Mouse (Mus musculus) midbrain, postnatal 0 days (tissue): ENCODE data around the gene Atad5. TPM values are rescaled to one million over a fixed set of nuclear protein-coding genes. Genes with fewer than 3 reads are reported as not detected.

Experiments used
- ATAC-seq: fragments of 200-750 bp; cut with Nextera tagmentation; 2 replicates; pipeline ENCODE4 v1.8.0; 2017; ENCODE audit warnings: moderate number of reproducible peaks, mild to moderate bottlenecking, moderate TSS enrichment, moderate library complexity; ENCODE audit not compliant: low FRiP score
- DNase-seq: peaks from one replicate; pipeline ENCODE4 v3.0.0-alpha.2; 2015; ENCODE audit warnings: low spot score
- H3K27ac ChIP-seq: fragments of 300-500 bp; sonication (generic); 2 replicates; pipeline ENCODE4 v1.5.1; 2014; ENCODE audit warnings: low read depth, mild to moderate bottlenecking, low read length, mixed read lengths
- H3K27me3 ChIP-seq: fragments of 300-500 bp; sonication (generic); 2 replicates; pipeline ENCODE4 v1.6.1; 2014; ENCODE audit warnings: low read length, control low read depth, mixed read lengths; ENCODE audit not compliant: insufficient read depth
- H3K36me3 ChIP-seq: fragments of 300-500 bp; sonication (generic); 2 replicates; pipeline ENCODE4 v1.6.1; 2014; ENCODE audit warnings: low read length, control low read depth, mixed read lengths; ENCODE audit not compliant: insufficient read depth
- H3K4me1 ChIP-seq: fragments of 300-500 bp; sonication (generic); 2 replicates; pipeline ENCODE4 v1.6.1; 2014; ENCODE audit warnings: mild to moderate bottlenecking, control low read depth, antibody characterized with exemption, low read length, mixed read lengths; ENCODE audit not compliant: insufficient read depth
- H3K4me2 ChIP-seq: fragments of 300-500 bp; sonication (generic); 2 replicates; pipeline ENCODE4 v1.6.1; 2014; ENCODE audit warnings: low read depth, mild to moderate bottlenecking, low read length, mixed read lengths; ENCODE audit not compliant: poor library complexity, severe bottlenecking
- H3K4me3 ChIP-seq: fragments of 300-500 bp; sonication (generic); 2 replicates; pipeline ENCODE4 v1.5.1; 2014; ENCODE audit warnings: low read depth, mild to moderate bottlenecking, low read length, moderate library complexity
- H3K9ac ChIP-seq: fragments of 300-500 bp; sonication (generic); replicated peaks from 2 replicates; pipeline ENCODE4 v1.6.1; 2014; ENCODE audit warnings: mild to moderate bottlenecking, low read length, moderate library complexity, mixed read lengths; ENCODE audit not compliant: poor library complexity, severe bottlenecking
- H3K9me3 ChIP-seq: fragments of 300-500 bp; sonication (generic); 2 replicates; pipeline ENCODE4 v1.6.1; 2016; ENCODE audit warnings: low read length, control low read depth
- CTCF ChIP-seq: IDR thresholded peaks from 2 replicates; pipeline ENCODE4 v1.5.1; 2016; ENCODE audit warnings: antibody characterized with exemption, mild to moderate bottlenecking
- WGBS: fragments of 180-500 bp; shearing (Covaris S2); extraction: QIAGEN DNeasy Blood & Tissue Kit; methylation state at CpG from one replicate; pipeline ENCODE4 v1.1.7; 2014; 5-methylcytosine and 5-hydroxymethylcytosine counted together
- polyA plus RNA-seq: library from polyadenylated mRNA; unstranded; fragments of >200 nt; fragmentation: Nextera tagmentation; extraction: Ambion mirVana; gene quantifications from 2 replicates; pipeline ENCODE4 v1.2.1, GENCODE M21; 2015
- total RNA-seq: library from RNA; depleted of rRNA; stranded (reverse); fragments of >200 nt; gene quantifications from 2 replicates; pipeline ENCODE4 v1.2.3, GENCODE M21; 2014

The Atad5 gene
- total and polyA plus RNA-seq, 2 experiments from 2014 or later, result 3.3 to 5.6 TPM

DNA sequence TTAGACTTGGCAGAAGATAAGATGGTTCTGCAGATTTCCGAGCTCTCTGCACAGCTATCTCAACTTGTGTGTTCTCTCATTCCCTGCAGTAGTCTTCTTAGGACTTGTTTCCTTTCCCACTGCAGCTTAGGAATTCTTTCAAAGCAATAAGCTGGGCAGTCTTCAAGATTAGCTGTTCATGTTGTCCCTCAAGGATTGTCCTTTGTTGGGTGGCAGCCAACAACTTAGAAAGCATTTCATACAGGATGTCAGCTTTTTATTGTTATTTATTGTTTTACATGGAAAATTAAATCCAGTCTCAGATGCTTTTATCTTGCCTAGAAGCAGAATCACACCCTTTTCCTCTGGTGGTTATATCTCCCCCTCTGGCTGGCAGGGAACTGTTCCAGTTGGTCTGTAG, 27.2 kb downstream of the Atad5 start:
- Histone ChIP-seq H3K4me3 (no peak overlapping the region), H3K4me2 (no peak overlapping the region), H3K36me3 (peaks cover 7% of the 10 kb centered on the region; the same call in 1 of the 2 replicates), H3K9ac (no peak overlapping the region), H3K4me1 (no peaks in the 10 kb centered on the region), H3K27me3 (no peaks in the 10 kb centered on the region), H3K27ac (no peak overlapping the region), H3K9me3 (no peaks in the 10 kb centered on the region)
- DNase-seq, result no peak
- no peak for ATAC-seq
- 73% methylated on average over 1 of the region's 1 CpGs for WGBS
- no peak for TF ChIP-seq CTCF

DNA sequence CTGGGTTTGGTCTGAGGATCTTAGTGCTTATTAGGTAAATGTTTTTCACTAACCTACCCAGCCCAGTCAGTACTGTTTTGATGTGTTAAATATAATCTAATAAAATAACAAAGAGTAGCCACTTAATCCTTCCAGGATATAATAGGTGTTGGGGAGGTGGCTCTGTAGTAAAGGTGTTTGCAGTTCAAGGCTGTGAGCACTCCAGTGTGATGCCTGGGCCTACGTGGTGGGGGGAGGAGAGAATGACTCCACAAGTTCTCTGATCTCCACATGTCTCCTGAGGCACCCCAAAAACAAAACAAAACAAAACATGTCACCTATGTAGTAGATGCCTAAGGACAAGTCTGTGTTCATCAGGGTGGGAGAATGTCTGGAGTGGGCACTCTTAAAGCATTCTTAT, 42.9 kb downstream of the Atad5 start:
- 73% methylated on average over 1 of the region's 1 CpGs for WGBS
- Histone ChIP-seq H3K4me3 (no peak overlapping the region), H3K4me2 (no peak overlapping the region), H3K27ac (no peak overlapping the region), H3K27me3 (no peaks in the 10 kb centered on the region), H3K9ac (no peak overlapping the region), H3K4me1 (no peaks in the 10 kb centered on the region), H3K9me3 (no peaks in the 10 kb centered on the region), H3K36me3 (peaks cover 16% of the 10 kb centered on the region; the same call in 1 of the 2 replicates)
- no peak for DNase-seq
- TF ChIP-seq CTCF, result no peak
- ATAC-seq, result no peak

DNA sequence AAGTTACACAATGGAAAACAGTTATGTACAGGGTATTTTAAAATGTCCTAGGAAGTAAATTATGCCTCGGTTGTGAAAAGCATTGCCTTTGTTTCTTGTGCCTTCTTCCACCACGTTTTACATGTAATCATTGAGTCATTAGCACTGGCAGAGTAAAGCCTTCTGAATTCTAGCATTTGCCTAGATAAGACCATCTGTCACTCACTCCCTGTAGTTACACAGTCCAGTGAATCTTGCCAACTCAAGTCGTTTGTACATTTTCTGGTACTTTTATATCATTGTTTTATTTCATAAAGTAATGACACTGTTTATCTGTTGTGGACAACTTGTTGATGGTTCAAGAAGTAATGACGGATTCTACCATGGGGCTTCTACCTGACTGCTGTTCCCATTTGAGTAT, 45.5 kb downstream of the Atad5 start:
- H3K36me3 ChIP-seq, result peaks cover 16% of the 10 kb centered on the region; the same call in 1 of the 2 replicates
- H3K4me2 ChIP-seq, result no peak overlapping the region
- H3K4me3 ChIP-seq, result no peak overlapping the region
- ATAC-seq (no peak), DNase-seq (no peak)
- H3K9me3 ChIP-seq, result no peaks in the 10 kb centered on the region
- 80% methylated on average over 4 of the region's 4 CpGs for WGBS
- no peak for TF ChIP-seq CTCF
- no peaks in the 10 kb centered on the region for H3K27me3 ChIP-seq
- no peak overlapping the region for H3K9ac ChIP-seq
- H3K4me1 ChIP-seq, result no peaks in the 10 kb centered on the region
- no peak overlapping the region for H3K27ac ChIP-seq

DNA sequence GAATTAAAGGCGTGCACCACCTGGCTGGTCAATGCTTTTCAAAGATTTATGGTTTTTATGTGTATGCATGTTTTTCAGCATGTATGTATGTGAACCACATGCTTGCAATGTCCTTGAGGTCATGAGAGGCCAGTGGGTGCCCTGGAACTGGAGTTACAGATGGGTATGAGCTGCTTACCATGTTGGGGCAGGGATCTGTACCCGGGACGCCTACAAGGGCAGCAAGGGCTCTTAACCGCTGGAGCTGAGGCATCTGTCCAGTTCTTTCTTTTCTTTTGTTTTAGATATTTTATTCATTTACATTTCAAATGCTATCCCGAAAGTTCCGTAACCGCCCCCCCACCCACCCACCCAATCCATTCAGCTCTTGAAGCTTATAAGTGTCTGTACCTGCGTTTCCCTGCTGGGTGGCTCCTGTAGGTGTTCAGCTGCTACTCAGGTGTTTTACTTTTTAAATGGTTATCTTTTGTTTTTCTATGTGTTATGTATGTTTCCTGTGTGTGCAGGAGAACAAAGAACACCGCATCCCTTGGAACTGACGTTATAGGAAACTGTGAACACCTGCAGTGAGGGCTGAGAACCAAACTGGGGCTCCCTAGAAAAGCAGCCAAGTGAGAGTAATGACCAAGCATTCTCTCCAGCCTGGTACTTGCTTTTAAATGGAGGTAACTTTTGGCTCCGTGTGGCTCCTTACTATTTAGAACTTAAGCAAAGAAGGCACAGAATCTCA, 46.9 kb downstream of the Atad5 start:
- WGBS, result 90% methylated on average over 11 of the region's 11 CpGs
- TF ChIP-seq CTCF, result no peak
- Histone ChIP-seq H3K9me3 (no peaks in the 10 kb centered on the region), H3K27me3 (no peaks in the 10 kb centered on the region), H3K4me1 (0 out of 2 replicates have a peak, but pooled peaks cover 3% of the 10 kb centered on the region), H3K36me3 (peaks cover 19% of the 10 kb centered on the region), H3K27ac (no peak overlapping the region), H3K9ac (no peak overlapping the region), H3K4me3 (no peak overlapping the region), H3K4me2 (no peak overlapping the region)
- no peak for ATAC-seq
- DNase-seq, result no peak

DNA sequence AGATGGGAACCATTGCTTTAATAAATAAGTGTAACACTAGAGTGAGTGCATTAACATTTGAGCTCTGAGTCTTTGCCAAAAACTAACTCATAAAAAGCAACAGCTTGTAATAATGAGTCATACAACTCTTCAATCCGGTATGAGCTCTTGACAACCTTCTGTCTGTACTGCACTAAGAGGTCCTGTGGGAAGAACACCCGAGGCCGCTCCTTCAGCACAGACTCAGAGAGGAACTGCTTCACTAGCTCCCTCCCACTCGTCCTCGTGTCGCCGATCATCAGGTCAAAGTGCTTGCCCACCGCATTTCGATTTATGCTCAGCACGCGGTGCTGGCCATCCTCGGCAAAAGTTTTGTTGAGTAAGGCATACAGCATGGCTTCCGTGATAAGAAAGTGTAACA, 47.6 kb downstream of the Atad5 start:
- WGBS, result 91% methylated on average over 13 of the region's 13 CpGs

GRCm38 (mm10) chr11:80137773-80138172, 48.6 kb downstream of the Atad5 start:
- DNase-seq, result no peak
- Histone ChIP-seq H3K27ac (no peak overlapping the region), H3K27me3 (no peaks in the 10 kb centered on the region), H3K9me3 (no peaks in the 10 kb centered on the region), H3K4me1 (0 out of 2 replicates have a peak, but pooled peaks cover 3% of the 10 kb centered on the region), H3K4me3 (no peak overlapping the region), H3K36me3 (peaks cover 11% of the 10 kb centered on the region), H3K9ac (no peak overlapping the region), H3K4me2 (no peak overlapping the region)
- WGBS, result 93% methylated on average over 5 of the region's 5 CpGs
- no peak for ATAC-seq
- no peak for TF ChIP-seq CTCF

More for the DNA sequence above, 47.6 kb downstream of the Atad5 start:
- Histone ChIP-seq H3K9ac (no peak overlapping the region), H3K27ac (no peak overlapping the region), H3K4me2 (no peak overlapping the region), H3K4me3 (no peak overlapping the region), H3K36me3 (peaks cover 19% of the 10 kb centered on the region), H3K4me1 (0 out of 2 replicates have a peak, but pooled peaks cover 3% of the 10 kb centered on the region), H3K27me3 (no peaks in the 10 kb centered on the region), H3K9me3 (no peaks in the 10 kb centered on the region)
- DNase-seq (no peak), ATAC-seq (no peak)
- no peak for TF ChIP-seq CTCF
